ENCODE assay signal across 11 mouse cellular contexts in the genomic region with DNA sequence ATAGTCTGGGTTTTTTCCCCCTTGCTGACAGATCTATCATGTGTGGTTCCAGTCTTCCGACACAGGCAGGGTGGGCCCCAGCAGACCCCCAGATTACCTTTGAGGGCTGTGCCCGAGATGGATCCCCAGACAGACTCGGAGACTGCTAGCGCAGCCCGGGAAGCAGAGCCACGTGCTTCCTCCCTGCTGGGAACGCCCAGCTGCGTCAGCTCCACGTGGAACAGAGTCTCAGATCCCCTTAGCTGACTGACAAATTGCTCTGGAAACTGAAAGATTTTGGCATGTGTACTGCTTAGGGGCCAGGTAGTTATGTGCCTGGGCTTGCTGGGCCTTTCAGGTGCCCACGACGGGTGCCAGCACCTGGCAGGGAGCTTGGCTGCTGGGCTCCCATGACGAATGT. TPM values are rescaled to one million over a fixed set of nuclear protein-coding genes. Genes with fewer than 3 reads are reported as not detected.
DNase-seq lines count a peak whose midpoint lies in the region; ATAC-seq and TF ChIP-seq lines count a peak whose summit lies in the region.
"Had no signal": no experiment of that assay in that cellular context is flagged by ENCODE, and none has a peak within 500 bp of the region (broad histone marks: within the 10 kb centered on the region; RNA-seq: fewer than 3 reads in every experiment).

No protein-coding gene starts in this region.

- H3K4me3 ChIP-seq in hindbrain, embryonic 13.5 days = no peak overlapping the region
- no peak overlapping the region for H3K4me3 ChIP-seq in hindbrain, embryonic 11.5 days (ENCODE audit: low read depth, low read length)
- H3K4me3 ChIP-seq in E14TG2a.4 (replicated peaks; ENCODE audit: low read length) = peak overlapping the region; percentile 48; the same call in 1 of the 2 replicates
- H3K4me3 ChIP-seq in hindbrain, embryonic 15.5 days = no peak overlapping the region
- H3K4me3 ChIP-seq: heart, embryonic 15.5 days had no signal

- H3K27ac ChIP-seq in hindbrain, embryonic 13.5 days = peak overlapping the region; percentile 68
- no peak overlapping the region for H3K27ac ChIP-seq in hindbrain, embryonic 11.5 days (ENCODE audit: low read depth, low read length)
- peak overlapping the region; percentile 28 for H3K27ac ChIP-seq in hindbrain, embryonic 15.5 days (replicated peaks)
- H3K27ac ChIP-seq: heart, embryonic 15.5 days; kidney, postnatal 0 days had no signal

- peaks cover 23% of the 10 kb centered on the region for H3K4me1 ChIP-seq in hindbrain, embryonic 13.5 days (replicated peaks)
- H3K4me1 ChIP-seq in hindbrain, embryonic 11.5 days (replicated peaks; ENCODE audit: control insufficient read depth, insufficient read depth, low read length) = no peaks in the 10 kb centered on the region
- H3K4me1 ChIP-seq in E14TG2a.4 (replicated peaks; ENCODE audit: low read depth, low read length) = peaks cover 65% of the 10 kb centered on the region
- H3K4me1 ChIP-seq in hindbrain, embryonic 15.5 days (replicated peaks) = peaks cover 20% of the 10 kb centered on the region

- H3K9ac ChIP-seq in hindbrain, embryonic 13.5 days = no peak overlapping the region
- no peak overlapping the region for H3K9ac ChIP-seq in hindbrain, embryonic 11.5 days (ENCODE audit: low read depth, low read length)
- no peak overlapping the region for H3K9ac ChIP-seq in hindbrain, embryonic 15.5 days
- H3K9ac ChIP-seq: heart, embryonic 15.5 days had no signal

- 57% methylated on average over 12 of the region's 12 CpGs for WGBS in hindbrain, embryonic 13.5 days
- WGBS in hindbrain, embryonic 11.5 days = 74% methylated on average over 12 of the region's 12 CpGs
- 45% methylated on average over 12 of the region's 12 CpGs for WGBS in hindbrain, embryonic 15.5 days

- H3K4me2 ChIP-seq in hindbrain, embryonic 13.5 days = no peak overlapping the region
- H3K4me2 ChIP-seq in hindbrain, embryonic 11.5 days (replicated peaks; ENCODE audit: low read depth, low read length) = no peak overlapping the region
- no peak overlapping the region for H3K4me2 ChIP-seq in hindbrain, embryonic 15.5 days
- H3K4me2 ChIP-seq: heart, embryonic 15.5 days had no signal

- peaks cover 30% of the 10 kb centered on the region for H3K36me3 ChIP-seq in hindbrain, embryonic 13.5 days
- no peaks in the 10 kb centered on the region for H3K36me3 ChIP-seq in hindbrain, embryonic 11.5 days (ENCODE audit: control insufficient read depth, insufficient read depth, low read length)
- H3K36me3 ChIP-seq in E14TG2a.4 (ENCODE audit: insufficient read depth, low read length) = peaks cover 40% of the 10 kb centered on the region
- H3K36me3 ChIP-seq in hindbrain, embryonic 15.5 days = peaks cover 3% of the 10 kb centered on the region
- H3K36me3 ChIP-seq: heart, embryonic 15.5 days had no signal

- TF ChIP-seq POLR2A in brain, embryonic 14.5 days (IDR thresholded peaks at IDR 0.05; ENCODE audit: borderline replicate concordance, extremely low read depth, insufficient read depth, insufficient read length, poor library complexity, severe bottlenecking) = no peak

- no peak for DNase-seq in hindbrain, embryonic 11.5 days (ENCODE audit: low spot score)
- DNase-seq in brain, embryonic 14.5 days (ENCODE audit: low read depth) = peak; percentile 64
- no peak for DNase-seq in kidney, adult 8-10 months
- DNase-seq in kidney, postnatal 36 days = no peak

- no peaks in the 10 kb centered on the region for H3K27me3 ChIP-seq in hindbrain, embryonic 13.5 days
- H3K27me3 ChIP-seq in hindbrain, embryonic 11.5 days (ENCODE audit: control insufficient read depth, insufficient read depth, low read length) = no peaks in the 10 kb centered on the region
- no peaks in the 10 kb centered on the region for H3K27me3 ChIP-seq in E14TG2a.4 (ENCODE audit: insufficient read depth, low read length)
- H3K27me3 ChIP-seq in hindbrain, embryonic 15.5 days = no peaks in the 10 kb centered on the region
- H3K27me3 ChIP-seq: CH12.LX; heart, embryonic 15.5 days had no signal

- ATAC-seq in hindbrain, embryonic 13.5 days (ENCODE audit: low FRiP score) = no peak
- ATAC-seq in hindbrain, embryonic 11.5 days (ENCODE audit: low FRiP score) = no peak
- ATAC-seq in hindbrain, embryonic 15.5 days (ENCODE audit: low FRiP score, low read depth) = 0 out of 2 replicates have a peak, but pooled peaks have one; percentile 28
- ATAC-seq in megakaryocyte, adult 5-6 weeks (ENCODE audit: poor library complexity, severe bottlenecking) = no peak

- TF ChIP-seq CTCF in E14TG2a.4 (conservative IDR thresholded peaks at IDR 0.05; ENCODE audit: low read length) = no peak
- no peak for TF ChIP-seq CTCF in brain, embryonic 14.5 days (IDR thresholded peaks at IDR 0.05; ENCODE audit: borderline replicate concordance, extremely low read depth, insufficient read depth, insufficient read length)

- no peaks in the 10 kb centered on the region for H3K9me3 ChIP-seq in hindbrain, embryonic 13.5 days
- no peaks in the 10 kb centered on the region for H3K9me3 ChIP-seq in hindbrain, embryonic 11.5 days (ENCODE audit: control insufficient read depth, low read length)
- H3K9me3 ChIP-seq in E14TG2a.4 (ENCODE audit: low read length) = no peaks in the 10 kb centered on the region
- no peaks in the 10 kb centered on the region for H3K9me3 ChIP-seq in hindbrain, embryonic 15.5 days
- H3K9me3 ChIP-seq: heart, embryonic 15.5 days had no signal

RNA-seq across cellular contexts. Expression of gene Dpf1, which starts 38.0 kb away (rescaled TPM):
- polyA plus RNA-seq in hindbrain, embryonic 13.5 days (2015; fragmentation: Nextera tagmentation; extraction: Ambion mirVana) = 187 and 197 TPM in 2 replicates
- 60.9 and 73.6 TPM in 2 replicates for polyA plus RNA-seq in hindbrain, embryonic 11.5 days (2014; fragmentation: Nextera tagmentation; extraction: Ambion mirVana)
- polyA plus RNA-seq in brain, embryonic 14.5 days (2012; rRNA removed) = 111 and 157 TPM in 2 replicates
- 180 and 184 TPM in 2 replicates for polyA plus RNA-seq in hindbrain, embryonic 15.5 days (2015; fragmentation: Nextera tagmentation; extraction: Ambion mirVana)
- total RNA-seq in megakaryocyte, adult 5-6 weeks (2015) = not detected in 2 replicates
- total RNA-seq in megakaryocyte, adult 5-6 weeks (2017) = not detected in 2 replicates

RNA-seq across cellular contexts. Expression of gene Ppp1r14a, which starts 52.6 kb away (rescaled TPM):
- polyA plus RNA-seq in hindbrain, embryonic 13.5 days (2015; fragmentation: Nextera tagmentation; extraction: Ambion mirVana) = 8.6 and 13.1 TPM in 2 replicates
- 33.9 and 37.0 TPM in 2 replicates for polyA plus RNA-seq in hindbrain, embryonic 11.5 days (2014; fragmentation: Nextera tagmentation; extraction: Ambion mirVana)
- 5.0 and 8.7 TPM in 2 replicates for polyA plus RNA-seq in brain, embryonic 14.5 days (2012; rRNA removed)
- 3.0 and 5.1 TPM in 2 replicates for polyA plus RNA-seq in hindbrain, embryonic 15.5 days (2015; fragmentation: Nextera tagmentation; extraction: Ambion mirVana)
- not detected in 2 replicates for total RNA-seq in megakaryocyte, adult 5-6 weeks (2015)
- not detected in 2 replicates for total RNA-seq in megakaryocyte, adult 5-6 weeks (2017)
- total RNA-seq: CH12.LX had no signal
